Mouse (Mus musculus) left cerebral cortex, postnatal 36 days (tissue): Measurements from ENCODE around the gene Eif4g1. TPM values are rescaled to one million over a fixed set of nuclear protein-coding genes. Genes with fewer than 3 reads are reported as not detected.

Experiments used
- DNase-seq, 2 experiments: peaks; one replicate each; pipeline ENCODE4 v3.0.0; 2021 to 2022; ENCODE audit warnings: low spot score in 2 of 2, mixed read lengths in 1 of 2
- intact Hi-C: fragments of 180-260 bp; cut with DNase I; formaldehyde crosslinking; loops from one replicate; pipeline ENCODE4 v1.15.1; 2025
- total RNA-seq, 2 experiments: library from RNA; stranded (reverse); gene quantifications; 2 replicates each; pipeline ENCODE4 v1.2.3; 2021

Eif4g1 gene
- total RNA-seq, 2 experiments from 2014 or later, result 281 to 286 TPM

DNA sequence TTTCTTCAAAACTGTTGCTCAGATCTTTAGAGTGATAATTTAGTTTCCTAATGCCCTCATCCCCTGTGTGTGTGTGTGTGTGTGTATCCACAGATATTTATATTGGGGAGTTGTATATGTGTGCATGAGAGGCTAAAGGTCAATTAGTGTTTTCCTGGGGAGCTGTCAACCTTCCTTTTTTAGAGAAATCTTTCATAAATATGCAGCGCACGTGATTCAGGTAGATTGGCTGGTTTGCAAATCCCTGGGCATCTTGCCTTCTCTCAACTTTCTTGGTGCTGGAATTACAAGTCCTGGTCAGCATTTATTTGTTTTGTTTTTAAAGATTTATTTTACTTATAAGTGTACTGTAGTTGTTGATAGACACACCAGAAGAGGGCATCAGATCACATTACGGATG is 2.2 kb downstream of the Eif4g1 start:
- intact Hi-C loops, result no loop called here

DNA sequence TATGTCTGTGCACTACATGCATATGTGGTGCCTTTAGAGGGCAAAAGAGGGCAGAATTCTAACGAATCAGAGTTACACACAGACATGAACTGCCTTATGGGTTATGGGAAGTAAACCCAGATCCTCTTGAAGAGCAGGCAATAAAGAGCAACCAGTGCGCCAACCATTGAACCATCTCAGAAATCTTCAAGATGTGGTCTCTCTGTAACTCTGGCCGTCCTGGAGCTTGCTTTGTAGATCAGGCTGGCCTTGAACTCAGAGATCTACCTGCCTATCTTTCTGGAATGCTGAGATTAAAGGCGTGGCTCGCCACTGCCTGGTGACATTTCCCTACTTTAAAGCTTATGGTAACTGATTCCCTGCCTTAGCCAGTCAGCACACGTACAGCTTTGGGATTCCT is 3.8 kb downstream of the Eif4g1 start:
- DNase-seq, result no peak
- intact Hi-C loops, result no loop called here

More for the DNA sequence above, 2.2 kb downstream of the Eif4g1 start:
- no peak for DNase-seq

DNA sequence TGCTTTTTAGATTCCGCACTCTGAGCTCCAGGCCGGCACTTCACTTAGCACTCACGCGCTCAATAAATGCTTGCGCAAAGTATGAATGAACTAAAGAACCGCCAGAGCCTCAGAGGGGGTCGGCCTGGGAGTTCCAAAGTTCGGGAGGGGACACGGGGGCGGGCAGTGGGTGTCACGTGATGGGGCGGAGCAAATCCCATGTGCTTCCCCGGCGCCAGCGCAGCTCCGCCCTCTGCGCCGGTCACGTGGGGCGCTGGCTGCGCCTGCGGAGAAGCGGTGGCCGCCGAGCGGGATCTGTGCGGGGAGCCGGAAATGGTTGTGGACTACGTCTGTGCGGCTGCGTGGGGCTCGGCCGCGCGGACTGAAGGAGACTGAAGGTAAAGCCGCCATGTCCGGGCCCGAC is 4.4 kb downstream of the Eif4g1 start:
- DNase-seq, result peak; percentile 95 to 98
- intact Hi-C loops, result no loop called here

DNA sequence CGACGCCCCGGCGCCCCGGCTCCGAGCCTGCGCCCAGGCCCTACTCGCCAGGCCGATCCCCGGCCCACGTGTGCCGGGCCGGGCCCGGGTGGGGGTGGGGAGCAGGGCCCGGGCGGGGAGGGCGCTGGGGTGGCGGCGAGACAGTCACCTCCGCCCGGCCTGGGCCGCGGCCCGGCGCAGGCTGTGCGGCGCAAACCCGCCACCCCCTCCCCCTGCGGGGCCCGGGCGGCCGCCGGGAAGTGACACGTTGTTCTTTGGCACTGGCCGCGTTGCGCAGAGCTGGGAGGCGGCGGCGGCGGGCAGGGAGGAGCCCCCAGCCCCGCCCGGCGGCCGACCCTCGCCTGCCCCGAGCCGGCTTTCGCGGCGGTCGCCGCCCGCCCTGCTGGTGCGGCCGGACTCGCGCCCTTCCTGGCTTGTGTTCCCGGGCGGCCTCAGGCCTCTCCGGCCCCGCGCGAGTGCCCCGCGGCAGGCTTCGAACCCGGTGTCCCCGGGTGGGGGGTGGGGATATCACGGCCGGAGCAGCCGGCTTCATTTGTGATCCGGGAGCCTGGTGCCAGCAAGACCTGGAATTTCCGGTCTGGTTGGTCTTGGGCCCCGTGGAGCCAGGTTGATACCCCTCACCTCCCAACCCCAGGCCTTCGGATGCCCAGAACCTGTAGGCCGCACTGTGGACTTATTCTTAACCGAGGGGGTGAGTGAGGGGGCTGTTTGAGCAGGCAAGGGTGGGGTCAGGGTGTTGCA is 5.0 kb downstream of the Eif4g1 start:
- DNase-seq, result peak; percentile 54 to 66
- intact Hi-C loops, result no loop called here

DNA sequence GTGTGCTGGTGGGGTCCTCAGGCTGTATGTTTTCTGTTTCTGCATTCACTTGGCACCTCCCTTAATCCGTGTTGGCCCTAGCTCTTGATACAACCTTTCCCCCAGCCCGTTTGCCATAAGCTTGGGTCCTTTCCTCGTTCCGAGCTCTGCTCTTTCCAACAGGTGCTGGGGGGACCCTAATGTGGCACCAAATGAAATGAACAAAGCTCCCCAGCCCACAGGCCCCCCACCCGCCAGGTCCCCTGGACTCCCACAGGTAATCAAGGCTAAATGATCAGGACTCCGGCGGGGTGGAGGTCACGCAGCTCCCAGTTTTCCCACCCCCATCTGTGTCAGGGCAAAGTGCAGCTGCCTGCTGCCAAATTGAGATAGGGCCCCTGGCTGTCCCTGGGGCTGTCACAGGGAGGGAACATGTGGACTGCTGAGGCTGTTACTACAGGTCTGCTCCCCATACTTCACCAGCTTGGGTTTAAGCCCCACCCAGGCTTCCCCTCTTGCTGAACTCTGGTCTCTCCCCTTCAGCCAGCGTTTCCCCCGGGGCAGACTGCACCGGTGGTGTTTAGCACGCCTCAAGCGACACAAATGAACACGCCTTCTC is 5.7 kb downstream of the Eif4g1 start:
- DNase-seq, result no peak
- intact Hi-C loops, result no loop called here

DNA sequence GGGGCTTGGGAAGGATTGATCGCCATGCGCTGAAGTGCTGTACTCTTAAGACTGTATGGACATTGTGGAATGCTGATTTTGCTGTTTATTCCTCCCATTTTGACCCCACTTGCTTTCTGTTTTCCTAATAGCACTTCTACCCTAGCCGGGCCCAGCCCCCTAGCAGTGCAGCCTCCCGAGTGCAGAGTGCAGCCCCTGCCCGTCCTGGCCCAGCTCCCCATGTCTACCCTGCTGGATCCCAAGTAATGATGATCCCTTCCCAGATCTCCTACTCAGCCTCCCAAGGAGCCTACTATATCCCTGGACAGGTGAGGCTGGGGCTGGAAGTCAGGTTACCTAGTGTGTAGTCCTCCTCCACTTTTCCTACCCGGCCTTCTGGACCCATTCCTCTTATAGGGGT is 7.1 kb downstream of the Eif4g1 start:
- no peak for DNase-seq
- intact Hi-C loops, result no loop called here

DNA sequence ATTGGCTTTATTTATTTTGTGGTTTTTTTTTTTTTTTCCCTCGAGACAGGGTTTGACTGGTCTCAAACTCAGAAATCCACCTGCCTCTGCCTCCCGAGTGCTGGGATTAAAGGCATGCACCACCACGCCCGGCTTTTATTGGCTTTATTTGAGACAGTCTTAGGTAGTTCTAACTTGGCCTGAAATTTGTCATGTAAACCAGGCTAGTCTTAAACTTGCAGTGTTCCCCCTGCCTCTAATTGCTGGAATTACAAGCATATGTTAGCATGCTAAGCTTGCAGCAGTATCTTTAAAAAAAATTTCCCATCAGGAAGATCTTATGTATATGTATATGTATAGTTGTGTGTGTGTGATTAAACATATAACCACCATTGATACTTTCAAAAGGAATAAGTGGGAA is 8.6 kb downstream of the Eif4g1 start:
- no peak for DNase-seq
- intact Hi-C loops, result no loop called here

DNA sequence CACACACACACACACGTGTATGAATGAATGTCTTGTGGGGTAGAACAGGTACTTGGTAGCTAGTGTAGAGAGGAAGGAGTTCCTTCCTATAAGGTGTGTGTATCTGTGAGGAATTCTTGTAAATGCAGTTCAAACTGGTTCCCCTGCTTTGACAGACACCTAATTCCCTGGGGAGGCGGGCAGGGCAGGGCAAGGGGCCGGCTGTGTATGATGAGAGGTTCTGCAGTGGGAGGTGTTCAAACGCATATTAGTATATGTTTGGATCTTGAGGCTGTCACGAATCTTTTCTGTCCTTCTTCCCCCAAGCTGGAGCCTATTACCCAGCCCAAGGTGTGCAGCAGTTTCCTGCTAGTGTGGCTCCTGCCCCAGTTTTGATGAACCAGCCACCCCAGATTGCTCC is 9.3 kb downstream of the Eif4g1 start:
- no peak for DNase-seq
- intact Hi-C loops, result no loop called here

DNA sequence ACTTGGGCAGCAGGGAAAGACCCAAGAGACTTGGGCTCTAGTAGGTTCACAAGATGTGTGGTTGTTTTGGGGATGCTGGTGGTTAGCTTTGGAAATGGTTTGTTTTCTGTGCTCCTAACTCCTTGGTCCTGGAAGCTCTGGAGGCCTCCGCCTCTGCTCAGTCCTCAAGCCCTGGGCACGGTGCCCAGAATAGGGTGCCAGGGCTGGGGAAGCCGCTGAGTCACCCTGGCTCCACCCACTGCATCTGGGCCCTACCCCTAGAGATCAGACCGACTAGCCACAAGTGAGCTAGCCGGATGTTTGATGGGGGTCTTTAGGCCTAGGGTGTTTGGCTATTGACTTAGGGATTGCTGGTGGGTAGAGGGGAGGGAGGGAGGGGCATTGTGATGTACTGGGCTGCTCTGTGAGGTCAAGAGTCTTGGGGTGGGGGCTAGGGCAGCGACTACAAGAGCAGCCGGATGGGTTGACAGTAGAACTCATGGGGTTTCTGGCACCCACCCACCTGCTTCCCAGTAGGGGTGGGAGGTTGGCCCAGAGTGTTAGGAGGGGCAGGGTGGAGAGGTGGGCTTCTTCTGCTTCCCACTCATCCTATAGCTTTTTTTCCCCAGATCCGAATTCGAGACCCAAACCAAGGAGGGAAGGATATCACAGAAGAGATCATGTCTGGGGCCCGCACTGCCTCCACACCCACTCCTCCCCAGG is 10.0 kb downstream of the Eif4g1 start:
- intact Hi-C loops, result no loop called here
- DNase-seq, result peak; percentile 73 to 76

DNA sequence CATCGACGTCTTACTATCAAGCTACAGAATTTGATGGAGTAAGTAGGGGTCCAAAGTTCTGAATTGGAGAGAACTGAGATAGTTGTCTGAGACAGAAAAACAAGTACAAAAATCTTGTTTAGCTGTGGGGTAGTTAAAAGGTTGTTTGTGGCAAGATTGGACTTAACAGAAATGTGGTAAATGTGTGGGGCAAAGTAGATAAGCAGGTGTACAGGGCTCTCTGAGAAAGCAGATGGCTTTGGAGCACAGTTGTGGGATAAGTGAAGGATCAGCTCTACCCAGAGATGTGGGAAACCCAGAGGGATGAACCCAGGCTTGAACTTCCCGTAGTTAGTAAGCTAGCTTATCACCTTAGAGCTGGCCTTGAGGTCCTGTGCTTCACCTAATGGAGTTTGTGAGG is 22.7 kb downstream of the Eif4g1 start:
- intact Hi-C loops, result no loop called here

DNA sequence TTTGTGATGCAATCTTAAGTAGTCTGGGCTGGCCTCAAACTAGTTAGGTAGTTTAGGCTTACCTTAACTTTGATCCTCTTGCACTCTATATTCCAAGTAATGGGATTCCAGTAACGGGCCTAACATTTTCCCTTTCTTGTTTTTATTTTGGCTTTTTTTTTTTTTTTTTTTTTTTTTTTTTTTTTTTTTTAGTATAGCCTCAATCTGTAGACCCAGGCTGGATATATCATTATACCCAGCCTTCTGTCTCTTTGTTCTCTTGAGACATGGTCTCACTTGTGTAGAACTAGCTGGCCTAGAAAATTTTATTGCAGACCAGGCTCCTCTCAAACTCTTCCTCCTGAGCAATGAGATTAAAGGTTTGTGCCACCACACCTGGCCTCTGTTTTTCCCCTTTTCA is 23.5 kb downstream of the Eif4g1 start:
- intact Hi-C loops, result no loop called here

More for the DNA sequence above, 22.7 kb downstream of the Eif4g1 start:
- no peak for DNase-seq

DNA sequence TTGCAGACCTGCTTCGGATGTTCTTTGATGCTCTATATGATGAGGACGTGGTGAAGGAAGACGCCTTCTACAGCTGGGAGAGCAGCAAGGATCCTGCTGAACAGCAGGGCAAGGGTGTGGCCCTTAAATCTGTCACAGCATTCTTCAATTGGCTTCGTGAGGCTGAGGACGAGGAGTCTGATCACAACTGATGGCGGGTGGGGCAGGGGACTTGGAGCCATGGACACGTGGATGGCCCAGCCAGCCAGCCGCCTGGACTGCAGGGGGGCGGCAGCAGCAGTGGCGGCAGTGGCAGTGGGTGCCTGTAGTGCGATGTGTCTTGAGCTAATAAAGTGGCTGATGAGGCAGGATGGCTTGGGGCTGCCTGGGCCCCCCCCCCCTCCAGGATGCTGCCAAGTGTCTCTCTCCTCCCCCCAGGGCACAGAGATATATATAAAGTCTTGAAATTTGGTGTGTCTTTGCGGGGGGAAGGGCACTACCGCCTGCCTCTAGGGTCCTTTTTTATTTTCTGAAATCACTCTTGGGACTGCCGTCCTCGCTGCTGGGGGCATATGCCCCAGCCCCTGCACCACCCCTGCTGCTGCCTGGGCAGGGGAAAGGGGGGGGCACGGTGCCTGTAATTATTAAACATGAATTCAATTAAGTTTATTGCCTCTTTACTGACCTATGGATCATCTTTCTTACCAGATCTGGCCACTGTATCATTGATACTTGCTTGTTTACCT is 24.3 kb downstream of the Eif4g1 start:
- DNase-seq, result peak in 1 of 2 experiments; percentile 24
- intact Hi-C loops, result no loop called here

More for the DNA sequence above, 23.5 kb downstream of the Eif4g1 start:
- no peak for DNase-seq

DNA sequence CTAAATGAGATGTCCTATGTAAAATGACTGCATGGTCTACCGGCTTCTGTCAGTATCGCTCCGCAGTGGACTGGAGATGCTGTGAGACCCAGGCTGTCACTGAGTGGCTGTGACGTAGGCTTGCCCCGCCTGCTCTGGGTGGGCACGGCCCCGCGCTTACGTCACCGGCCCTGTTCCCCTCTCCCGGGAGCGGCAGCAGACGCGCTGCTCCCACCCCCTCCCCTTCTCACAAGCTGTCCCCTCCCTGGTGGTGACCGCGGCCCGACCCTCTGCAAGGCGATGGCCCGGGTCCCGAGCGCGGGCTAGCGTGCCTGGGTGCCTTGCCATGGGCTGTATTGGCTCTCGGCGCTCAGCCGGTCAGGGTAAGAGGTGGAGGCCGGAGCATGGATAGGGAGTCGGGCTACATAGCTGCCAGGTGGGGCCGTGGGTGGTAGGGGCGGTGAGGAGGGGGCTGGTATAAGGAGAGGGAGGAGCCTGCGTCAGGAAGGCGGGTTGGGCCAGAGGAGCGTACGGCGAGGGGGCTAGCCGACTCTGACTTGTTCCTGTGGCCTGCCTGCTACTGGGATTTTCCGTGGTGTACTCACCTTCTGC is 25.1 kb downstream of the Eif4g1 start, which contains the start of gene Fam131a:
Fam131a (plus strand) TSS at position 131 of the 591 bp plus-strand sequence.
- intact Hi-C loops, result no loop called here

DNA sequence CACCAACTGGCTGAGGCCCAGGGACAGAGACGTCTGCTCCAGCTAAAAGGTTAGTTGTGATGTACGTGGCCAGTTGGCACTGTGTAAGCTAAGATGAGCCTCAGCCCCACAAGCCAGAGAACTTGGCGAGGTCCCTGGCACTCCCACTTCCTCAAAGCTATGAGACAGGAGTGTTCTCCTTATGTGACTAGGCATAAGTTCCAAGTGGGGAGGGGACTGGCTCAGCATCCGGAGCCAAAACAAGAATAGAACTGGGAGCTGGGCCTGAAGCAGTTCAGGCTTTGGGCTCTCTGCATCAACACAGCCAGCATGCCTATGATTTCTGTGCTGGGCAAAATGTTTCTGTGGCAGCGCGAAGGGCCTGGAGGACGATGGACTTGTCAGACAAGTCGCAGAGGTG is 26.7 kb downstream of the Eif4g1 start:
- intact Hi-C loops, result no loop called here
- peak; percentile 77 to 81 for DNase-seq

More for the DNA sequence above, 25.1 kb downstream of the Eif4g1 start, which contains the start of gene Fam131a:
- DNase-seq, result peak; percentile 91 to 93

DNA sequence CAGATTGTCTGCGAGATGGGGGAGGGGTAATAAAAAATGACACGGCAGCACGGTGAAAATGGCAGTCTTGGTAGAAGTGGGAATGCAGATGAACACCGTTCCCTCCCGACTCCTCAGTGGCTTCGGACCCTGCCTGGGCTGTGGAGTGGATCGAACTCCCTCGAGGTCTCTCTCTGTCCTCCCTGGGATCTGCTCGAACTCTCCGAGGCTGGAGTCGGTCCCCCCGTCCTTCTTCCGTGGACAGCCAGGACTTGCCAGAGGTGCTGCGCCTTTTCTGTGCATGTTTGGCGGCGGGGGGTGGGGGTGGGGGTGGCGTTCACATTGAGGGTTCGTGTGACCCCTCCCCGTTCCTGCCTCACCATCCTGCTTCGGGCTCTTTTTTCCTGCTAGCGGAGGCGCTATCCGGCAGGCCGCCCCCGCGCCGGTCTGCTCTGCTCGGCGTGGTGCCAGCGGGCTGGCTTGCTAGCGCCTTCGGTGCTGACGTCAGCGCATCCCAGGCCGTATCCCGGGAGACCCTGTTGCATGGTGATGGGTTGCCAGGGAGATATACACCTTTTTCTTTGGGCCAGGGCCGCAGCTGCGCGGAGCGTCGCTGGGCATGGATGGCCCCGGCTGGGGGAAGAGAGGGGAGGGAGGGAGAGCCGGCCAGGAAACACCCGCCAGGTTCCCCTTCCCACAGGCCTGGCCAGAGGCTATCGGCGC is 27.7 kb downstream of the Eif4g1 start:
- DNase-seq, result peak; percentile 98 to 99
- intact Hi-C loops, result no loop called here

DNA sequence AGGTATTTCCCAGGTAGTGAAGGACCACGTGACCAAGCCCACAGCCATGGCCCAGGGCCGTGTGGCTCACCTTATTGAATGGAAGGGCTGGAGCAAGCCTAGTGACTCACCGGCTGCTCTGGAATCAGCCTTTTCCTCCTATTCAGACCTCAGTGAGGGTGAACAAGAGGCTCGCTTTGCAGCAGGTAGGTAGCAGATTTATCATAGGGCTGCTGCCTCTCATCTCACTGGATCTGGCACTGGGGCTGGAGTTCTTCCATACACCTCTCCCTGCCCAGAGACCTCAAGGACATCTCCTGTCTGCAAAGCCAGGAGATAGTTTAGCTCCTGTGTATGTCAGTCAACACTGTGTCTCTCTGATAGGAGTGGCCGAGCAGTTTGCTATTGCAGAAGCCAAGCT is 31.2 kb downstream of the Eif4g1 start:
- DNase-seq, result no peak

DNA sequence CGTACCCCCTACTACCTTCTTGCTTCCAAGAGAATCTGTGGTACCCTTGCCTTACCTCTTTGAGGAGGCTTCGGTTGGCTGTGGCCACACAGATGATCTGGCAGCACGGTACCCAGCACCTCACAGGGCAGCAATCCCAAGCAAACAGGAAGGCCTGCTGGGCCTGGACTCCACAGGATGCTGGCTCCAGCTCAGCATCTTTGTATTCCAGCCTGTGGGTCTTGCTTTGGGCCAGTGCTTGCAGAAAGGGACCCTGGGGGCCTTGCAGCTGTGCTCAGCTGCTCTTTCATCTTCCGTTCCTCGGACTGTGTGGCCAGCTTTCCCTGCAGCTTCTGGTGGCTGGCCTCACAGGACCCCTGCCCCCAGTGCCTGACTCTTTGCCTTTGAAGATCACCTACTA is 31.9 kb downstream of the Eif4g1 start:
- intact Hi-C loops, result no loop called here
- DNase-seq, result peak in 1 of 2 experiments; percentile 22

More for the DNA sequence above, 31.2 kb downstream of the Eif4g1 start:
- intact Hi-C loops, result no loop called here

DNA sequence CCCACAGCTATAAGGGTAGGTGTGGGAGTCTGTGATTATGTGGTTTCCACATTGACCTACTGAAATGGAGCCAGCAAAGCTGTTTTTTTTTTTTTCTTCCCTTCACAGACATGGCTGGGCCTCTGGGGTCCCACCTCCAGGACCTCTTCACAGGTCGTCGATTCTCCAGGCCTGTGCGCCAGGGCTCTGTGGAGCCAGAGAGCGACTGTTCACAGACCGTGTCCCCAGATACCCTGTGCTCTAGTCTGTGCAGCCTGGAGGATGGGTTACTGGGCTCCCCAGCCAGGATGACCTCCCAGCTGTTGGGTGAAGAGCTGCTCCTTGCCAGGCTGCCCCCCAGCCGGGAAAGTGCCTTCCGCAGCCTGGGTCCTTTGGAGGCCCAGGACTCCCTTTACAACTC is 33.2 kb downstream of the Eif4g1 start:
- intact Hi-C loops, result no loop called here
- DNase-seq, result peak in 1 of 2 experiments; percentile 9
